Mouse (Mus musculus): Measurements from ENCODE around the gene Fads3. TPM values are rescaled to one million over a fixed set of nuclear protein-coding genes. Genes with fewer than 3 reads are reported as not detected.

Gene Fads3
- total RNA-seq, 2 experiments from 2014 or later, result 2.4 to 2.9 TPM

DNA sequence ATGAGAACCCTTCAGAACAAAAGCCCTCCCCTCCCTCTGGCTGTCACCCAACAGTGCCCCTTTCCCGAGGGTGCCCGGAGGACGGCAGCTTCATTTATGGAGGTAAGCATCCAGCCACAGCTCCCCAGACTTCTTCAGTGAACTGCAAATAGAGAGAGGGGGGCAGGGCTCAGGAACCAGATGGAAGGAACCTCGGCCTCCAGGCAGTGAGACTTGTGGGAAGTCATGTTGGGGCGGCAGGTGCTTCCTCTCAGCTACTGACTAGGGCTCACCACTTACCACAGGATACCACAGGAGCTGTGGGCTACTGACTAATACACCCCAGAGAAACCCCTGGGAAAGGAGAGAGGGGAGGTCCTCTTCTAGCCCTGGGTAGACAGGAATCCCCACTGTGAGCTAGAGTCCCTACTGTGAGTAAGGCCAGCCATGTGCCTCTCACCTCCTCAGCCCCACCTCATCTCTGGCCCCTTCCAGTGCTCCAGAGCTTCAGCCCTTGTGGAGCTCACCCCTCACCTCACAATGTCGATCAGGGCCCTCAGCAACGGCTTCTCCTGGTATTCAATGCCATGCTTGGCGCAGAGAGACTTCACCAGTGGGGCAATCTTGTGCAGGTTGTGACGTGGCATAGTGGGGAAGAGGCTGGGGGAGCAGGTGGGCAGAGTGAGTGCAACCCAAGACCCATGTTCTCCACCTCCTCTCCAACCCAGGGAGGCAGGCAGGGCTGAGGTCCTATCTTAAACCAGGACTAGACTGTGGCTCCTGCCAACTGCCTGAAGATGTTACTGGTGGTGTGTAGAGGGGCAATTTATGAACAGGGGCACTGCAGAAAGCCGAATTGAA is 23.0 kb downstream of the Fads3 start:
- intact Hi-C loops (cut with DNase I), result no loop called here
- DNase-seq, result no peak

DNA sequence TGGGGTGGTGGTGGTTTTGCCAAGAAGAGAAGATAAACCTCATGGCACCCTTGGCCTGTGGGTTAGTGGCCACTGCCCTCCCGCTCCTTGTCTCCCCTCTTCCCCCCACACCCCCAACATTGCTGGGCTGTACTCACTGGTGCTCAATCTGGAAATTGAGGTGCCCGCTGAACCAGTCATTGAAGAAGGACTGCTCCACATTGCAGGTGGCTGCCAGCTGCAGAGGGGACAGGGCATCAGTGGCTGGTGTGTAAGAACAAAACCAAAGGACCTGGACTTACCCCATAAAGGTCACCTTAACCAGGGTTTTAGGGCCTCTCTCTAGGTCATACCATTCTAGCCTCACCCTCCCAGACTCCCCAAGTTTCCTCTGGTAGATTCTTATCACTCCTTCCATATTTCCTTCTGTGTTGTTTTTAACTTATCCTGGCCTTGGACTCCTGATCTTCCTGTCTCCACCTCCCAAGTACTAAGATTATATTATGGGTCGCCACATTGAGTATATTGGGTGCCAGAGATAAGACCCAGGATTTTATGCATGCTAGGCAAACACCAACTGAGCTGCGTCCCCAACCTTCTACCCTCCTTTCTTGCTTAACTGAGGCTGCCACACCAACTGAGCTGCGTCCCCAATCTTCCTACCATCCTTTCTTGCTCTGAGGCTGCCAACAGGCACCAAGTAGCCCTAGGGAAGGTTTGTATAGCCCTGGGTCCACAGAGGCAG is 24.3 kb downstream of the Fads3 start:
- no peak for DNase-seq
- intact Hi-C loops (cut with DNase I), result no loop called here

DNA sequence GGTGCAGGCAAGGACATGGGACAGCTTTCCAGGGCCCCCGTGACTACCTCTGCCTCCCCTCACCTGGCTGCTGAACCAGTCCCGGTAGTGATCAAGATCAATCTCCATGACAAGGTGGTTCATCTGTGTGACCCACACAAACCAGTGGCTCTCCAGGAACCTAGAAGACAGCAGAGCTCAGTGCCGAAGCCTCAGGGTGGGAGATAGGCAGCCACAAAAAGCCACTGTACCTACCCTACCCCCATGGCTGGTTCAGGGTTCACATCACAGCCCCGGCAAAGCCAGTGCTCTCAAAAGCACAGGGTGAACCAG is 24.8 kb downstream of the Fads3 start:
- DNase-seq, result no peak
- intact Hi-C loops (cut with DNase I), result no loop called here

DNA sequence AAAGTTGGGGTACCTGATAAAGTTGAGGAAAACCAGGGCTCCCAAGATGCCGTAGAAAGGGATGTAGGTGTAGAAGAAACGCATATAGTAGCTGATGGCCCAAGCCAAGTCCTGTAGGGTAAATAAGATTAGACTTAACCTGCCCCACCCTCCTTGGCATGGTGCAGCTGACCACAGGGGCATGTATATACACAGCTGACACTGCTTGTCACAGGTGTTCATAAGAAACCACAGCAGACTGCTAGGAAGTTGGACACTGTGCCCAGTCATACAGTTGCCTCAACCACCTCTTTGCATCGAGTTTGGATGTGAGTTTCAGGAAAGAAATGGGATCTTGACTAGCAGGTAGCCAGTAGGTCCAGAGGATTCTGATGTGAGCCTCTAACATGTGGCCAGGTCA is 25.1 kb downstream of the Fads3 start:
- DNase-seq, result no peak
- intact Hi-C loops (cut with DNase I), result no loop called here

DNA sequence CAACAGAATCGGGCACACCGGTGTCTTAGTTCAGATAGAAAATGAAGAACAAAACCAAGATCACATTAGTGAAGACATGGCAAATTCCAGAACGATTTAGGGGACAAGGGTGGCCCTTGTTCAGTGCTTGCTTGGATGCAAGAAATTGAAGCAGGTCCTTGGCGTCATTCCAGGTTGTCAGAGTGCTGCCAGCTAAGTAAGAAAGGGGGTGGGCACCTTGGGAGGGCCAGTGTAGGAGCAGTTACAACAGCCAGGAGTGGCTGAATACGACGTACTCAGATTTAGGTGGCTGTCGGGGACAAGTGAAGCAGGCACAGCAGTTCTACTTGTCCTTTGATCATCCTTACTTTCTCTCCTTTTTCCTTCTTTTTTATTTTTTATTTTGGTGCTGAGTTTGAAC is 26.3 kb downstream of the Fads3 start:
- DNase-seq, result no peak
- intact Hi-C loops (cut with DNase I), result no loop called here

DNA sequence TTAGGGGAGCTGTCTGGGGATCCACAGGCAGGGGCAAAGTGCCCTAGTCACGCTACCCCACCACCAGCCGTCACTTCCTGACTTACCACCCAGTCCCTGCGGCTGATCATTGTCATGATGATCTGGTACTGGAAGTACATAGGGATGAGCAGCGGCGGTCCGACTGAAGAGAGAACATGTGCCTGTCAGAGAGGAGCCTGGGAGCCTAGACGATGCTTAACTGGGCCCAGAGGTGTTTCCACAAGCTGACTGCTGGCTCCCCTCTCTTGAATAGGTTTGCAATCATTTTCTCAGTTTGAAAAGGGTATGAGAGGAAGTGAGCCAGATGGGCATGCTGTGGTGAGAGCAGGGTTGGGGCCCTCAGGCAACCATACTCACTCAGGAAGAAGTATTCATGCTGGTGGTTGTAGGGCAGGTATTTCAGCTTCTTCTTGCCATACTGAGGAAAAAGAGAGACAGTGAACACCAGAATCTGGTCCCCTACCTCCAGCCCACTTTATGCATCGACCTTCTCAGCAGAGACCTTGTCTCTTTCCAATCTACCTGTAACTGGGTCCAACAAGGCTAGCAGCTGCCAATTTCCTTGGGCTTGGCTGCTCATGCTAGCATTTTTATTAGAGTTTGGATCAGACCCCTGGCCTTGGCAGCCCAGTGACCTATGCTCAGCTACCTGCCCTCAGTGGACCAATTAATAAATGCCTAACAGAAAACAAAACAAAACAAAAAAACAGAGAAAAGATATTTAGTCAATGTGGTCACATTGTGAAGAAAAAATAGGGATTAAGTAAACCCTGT is 29.0 kb downstream of the Fads3 start:
- intact Hi-C loops (cut with DNase I), result no loop called here
- no peak for DNase-seq

DNA sequence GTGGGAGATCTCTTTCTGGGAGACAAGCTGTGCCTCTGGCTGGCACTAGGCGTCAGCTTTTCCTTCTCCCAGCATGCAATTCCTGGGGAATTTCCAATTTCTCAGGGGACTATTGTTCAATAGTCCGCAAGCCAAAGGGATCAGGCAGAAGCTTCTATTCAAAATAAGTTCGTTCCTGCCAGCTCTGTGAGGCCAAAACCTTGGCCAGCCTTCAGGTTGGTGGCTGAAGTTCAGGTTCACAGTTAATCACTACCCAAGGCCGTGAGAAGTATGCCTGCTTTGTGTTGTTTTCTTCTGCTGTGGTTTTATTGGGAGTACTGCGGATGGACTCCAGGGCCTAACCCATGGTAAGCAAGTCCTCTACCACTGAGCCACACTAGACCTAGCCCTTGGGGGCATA is 29.8 kb downstream of the Fads3 start:
- no peak for DNase-seq
- intact Hi-C loops (cut with DNase I), result no loop called here

DNA sequence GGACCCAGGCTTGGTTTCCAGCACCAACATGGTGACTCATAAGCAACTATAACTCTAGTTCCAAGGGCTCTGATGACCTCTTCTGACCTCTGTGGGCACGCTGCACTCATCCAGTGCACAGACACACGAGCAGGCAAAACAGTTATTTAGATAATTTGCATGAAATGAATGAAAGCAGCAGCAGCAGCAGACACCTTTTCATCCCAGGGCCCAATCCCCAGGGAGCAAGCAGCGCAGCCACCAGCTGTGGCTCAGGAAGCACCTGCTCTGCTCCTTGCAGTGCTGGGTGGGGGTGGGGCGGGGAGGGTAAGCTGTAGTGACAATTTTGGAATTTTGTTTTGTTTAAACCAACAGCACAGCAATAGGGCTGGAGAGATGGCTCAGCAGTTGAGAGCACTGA is 30.5 kb downstream of the Fads3 start:
- DNase-seq, result no peak
- intact Hi-C loops (cut with DNase I), result no loop called here

DNA sequence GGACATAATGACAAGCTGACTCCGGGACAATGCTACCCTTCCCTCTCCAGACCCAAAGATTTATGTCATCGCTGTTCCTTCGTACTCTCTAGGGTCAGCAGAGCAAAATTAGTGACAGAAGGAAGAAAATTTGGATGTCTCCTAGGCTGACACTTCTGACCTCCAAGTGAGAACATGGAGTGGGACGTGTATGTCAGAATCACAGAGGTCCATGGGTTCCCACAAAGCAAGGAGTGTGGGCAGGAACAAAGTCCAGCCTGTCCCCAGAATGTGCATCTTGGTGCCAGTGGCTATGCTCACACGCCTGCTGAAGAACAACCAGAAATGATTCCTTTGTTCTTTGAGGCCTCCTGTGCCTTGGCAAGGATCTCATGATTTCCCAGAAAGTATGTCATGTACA is 31.8 kb downstream of the Fads3 start:
- intact Hi-C loops (cut with DNase I), result no loop called here
- no peak for DNase-seq

DNA sequence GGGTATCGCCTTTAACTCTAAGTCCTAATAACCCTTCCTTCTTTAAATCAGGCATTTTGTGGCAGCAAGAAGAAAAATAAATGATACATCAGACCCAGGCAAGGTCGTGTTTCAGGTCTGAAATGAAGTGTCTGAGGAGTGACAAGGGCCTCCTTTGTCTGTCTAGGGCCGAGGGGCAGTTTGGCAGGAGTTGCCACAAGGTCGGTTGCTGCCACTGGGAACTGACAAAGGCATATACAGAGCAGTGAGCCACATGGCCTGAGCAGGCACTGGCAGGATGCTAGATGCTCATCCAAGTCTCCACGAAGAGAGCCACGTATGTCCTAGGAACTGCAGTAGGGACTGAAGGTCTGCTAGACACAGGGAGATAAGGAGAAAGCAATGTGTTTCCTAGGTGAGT is 37.0 kb downstream of the Fads3 start:
- no peak for DNase-seq
- intact Hi-C loops (cut with DNase I), result no loop called here

DNA sequence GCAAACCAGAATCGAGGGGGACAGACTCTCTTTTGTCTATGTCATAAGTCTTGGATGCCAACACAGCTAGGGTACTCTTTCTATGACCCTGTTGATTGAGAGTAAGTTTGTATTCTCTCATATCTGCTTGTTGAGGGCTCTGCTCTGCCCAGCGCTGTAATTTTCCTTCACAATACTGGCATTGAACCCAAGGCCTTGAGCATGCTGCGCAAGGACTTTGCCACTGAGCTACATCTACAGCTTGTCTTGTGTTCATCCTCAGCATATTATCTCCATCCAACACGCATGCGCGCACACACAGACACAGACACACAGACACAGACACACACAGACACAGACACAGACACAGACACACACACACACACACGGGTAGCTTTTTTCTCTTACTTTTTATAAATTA is 39.0 kb downstream of the Fads3 start:
- no peak for DNase-seq
- intact Hi-C loops (cut with DNase I), result no loop called here

DNA sequence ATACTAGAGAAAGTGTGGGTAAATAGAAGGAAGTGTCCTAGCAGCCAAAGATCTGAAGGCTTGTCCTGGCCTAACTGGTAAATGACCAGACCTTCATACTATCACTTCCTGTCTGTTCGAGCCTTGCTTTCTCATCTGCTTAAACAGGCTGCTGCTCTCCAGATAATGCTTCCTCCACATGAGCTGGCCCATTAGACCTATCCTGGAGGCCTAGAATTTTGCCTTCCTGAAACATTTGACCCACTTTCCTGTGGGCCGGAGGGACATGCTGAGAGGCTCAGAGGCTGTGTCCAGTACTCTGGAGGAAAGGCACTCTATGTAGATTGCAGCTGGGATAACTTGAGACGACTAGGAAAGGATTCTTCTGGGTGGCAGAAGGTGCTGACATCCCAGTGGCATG is 40.7 kb downstream of the Fads3 start:
- no peak for DNase-seq
- intact Hi-C loops (cut with DNase I), result no loop called here

DNA sequence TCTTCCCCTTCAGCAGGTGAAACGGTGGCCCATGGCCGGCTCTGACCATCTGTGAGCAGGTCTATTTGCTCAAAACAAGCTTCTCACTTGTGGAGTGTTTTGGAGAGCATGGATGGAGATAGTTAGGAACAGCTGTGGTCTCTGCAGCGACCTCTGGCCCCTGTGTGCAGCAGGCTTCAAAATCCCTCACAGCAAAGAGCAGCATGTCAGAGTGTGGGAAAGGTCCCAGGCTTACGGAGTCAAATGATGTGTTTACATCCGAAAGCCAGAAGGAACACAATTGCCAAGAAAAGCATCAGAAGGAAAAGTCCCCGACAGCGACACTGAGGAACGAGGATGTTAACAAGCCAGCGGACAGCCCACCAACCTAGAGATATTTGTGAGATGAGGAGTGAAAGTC is 44.1 kb downstream of the Fads3 start:
- no peak for DNase-seq
- intact Hi-C loops (cut with DNase I), result no loop called here

DNA sequence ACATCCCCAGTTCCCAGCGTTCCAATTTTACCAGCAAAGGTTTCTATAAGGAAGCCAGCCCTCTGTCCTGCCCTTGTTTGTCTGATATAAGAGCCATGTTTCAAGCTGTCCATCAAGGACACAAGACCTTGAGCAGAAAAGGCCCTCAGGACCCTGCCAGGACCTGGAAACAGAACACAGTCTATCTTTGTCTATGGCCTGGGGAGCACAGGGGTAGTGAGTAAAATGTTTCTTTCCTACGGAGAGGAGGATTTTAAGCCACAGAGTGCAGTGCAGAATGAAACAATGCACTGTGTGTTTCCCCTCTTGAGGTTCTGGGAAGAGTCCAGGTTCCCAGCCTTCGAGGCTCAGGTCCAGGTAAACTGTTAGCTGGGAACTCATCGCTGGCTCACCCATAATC is 45.6 kb downstream of the Fads3 start:
- intact Hi-C loops (cut with DNase I), result no loop called here
- no peak for DNase-seq

DNA sequence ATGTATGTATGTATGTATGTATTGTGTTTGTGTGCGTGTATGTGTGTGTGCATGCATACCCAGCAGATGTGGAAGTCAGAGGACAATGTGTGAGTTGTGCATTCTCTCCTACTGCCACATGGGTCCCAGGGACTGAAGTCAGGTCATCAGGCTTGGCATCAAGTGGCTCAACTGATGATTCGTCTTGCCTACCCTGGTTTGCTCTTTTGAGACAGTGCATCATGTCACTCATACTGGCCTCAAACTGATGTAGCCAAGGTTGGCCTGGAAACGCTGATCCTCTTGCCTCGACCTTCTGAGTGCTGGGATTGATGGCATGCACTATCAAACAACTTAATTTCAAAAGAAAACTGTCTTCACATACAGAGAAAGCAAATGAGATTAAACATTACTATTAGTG is 52.5 kb downstream of the Fads3 start:
- intact Hi-C loops (cut with DNase I), result no loop called here
- DNase-seq, result no peak

DNA sequence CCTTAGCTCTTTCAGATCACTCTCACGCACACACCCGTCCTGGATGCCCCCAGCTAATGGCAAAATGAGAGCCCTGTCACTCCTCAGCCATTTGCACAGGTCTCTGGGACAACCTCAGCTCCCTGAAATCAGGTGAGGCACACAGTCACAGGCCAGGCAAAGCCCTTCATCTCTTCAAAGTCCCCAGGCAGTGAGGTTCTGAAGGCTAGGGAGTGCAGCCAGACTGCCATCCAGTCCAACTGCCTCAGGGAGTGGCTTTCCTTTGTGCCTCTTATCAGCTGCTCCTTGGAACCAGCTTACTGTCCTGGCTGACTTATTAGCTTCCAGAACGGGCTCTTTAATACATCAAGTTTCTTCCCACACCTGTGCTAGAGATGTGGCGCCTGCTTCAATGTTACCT is 53.3 kb downstream of the Fads3 start:
- intact Hi-C loops (cut with DNase I), result no loop called here
- no peak for DNase-seq

DNA sequence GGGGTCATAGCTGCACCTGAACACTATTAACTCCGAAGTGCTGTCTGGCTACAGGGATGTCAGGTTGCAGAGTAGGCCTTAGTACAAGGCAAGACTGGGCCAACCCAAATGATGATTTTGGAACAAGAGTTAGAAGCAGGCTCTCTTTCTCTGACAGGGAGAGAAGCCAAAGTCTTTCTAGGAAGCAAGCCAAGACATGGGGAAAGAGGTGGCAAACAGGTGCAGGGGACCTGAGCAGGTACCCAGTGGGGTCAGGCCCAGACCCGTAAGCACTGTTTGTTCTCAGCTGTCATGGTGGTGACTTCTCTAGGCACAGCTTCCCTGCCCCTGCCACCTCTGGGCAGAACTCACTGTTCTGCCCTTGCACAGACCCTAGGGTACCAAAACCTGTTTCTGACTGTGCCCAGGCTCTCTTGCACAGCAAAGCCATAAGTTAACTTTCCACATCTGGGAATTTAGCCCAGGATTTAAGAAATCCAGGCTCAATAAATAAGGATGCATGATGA is 55.1 kb downstream of the Fads3 start:
- intact Hi-C loops (cut with DNase I), result no loop called here
- DNase-seq, result no peak

DNA sequence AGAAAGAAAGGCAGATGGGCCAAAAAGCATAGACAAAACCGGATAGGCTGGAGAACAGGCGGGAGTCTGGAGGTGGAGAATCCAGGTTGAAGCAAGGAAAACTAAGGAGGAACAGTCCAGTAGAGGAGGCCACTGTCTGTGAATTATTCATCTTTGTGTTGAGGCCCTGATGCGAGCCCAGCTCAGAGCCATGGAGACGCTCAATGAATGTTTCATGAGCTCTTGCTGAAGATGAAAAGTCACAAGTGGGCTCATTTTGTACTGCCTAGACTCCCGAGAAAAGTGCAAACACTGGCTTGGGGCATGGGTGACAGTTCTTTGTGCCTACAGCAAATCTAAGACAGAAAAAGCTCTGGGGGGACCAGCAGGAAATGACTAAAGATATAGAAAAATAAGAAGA is 56.5 kb downstream of the Fads3 start:
- intact Hi-C loops (cut with DNase I), result no loop called here

DNA sequence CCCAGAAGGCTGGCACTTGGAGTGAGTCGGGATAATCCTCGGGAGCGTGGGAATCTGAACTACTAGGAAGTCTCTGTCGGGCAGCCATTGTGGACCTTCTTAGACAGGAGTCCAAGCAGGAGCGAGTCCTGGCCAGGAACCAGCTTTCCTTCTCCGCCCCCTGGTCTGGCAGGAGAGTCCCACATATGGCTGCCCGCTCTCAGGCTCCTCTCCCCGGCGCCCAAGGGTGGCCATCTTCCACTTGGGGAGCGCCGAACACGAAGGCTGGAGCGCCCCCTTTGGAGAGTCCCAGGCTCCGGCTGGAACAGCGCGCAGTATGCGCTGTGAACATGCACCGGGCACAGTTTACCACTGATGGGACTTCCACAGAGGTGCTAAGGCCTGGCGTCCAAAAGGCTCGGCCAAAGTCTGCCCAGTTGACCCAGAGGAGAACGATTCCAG is 59.3 kb downstream of the Fads3 start:
- peak; percentile 55 to 68 for DNase-seq
- intact Hi-C loops (cut with DNase I), result loop anchor here (5.0 kb wide), 1 partner anchor 58 kb away; the partner anchor contains the start of gene Fads3

More for the DNA sequence above, 56.5 kb downstream of the Fads3 start:
- DNase-seq, result no peak

DNA sequence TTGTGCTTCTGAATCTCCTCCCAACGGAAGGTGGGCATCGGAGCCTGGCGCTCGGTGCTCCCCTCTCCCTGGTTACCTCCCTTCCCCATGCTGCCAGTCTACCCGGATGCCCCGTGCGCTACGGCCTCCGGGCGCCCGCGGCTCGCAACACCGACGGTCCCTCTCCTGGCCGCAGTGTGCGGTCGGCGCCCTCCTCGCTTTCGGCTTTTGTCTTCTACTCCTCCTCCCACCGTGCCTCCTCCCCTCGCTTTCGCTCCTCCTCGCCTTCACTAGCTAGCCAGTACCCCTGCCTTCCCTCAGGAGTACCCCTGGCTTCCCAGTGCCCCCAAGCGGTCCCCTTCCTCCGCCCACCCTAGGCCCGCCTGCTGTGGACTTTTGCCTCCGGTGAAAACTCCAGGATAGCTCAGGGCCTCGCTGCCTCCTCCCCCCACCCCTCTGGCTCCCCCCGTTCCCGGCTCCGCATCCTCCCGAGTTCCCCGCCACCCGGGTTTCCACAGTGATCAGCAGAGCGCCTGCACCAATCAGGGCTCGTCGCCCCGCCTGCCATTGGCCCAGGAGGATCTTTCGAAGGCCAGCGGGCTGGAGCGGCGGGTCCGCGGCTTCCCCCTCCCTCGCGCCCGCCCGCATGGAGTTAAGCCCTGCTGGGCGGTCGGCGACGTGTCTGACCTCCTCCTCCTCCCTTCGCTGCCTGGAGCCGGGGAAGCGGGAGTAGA is 60.1 kb downstream of the Fads3 start, which contains the start of gene Fads2:
Fads2 (minus strand) TSS at position 406 of the 713 bp plus-strand sequence.
- intact Hi-C loops (cut with DNase I), result loop anchor here (5.0 kb wide), 1 partner anchor 59 kb away; the partner anchor contains the start of gene Fads3
- peak; percentile 75 to 82 for DNase-seq

All from gastrocnemius, postnatal 36 days (tissue).